Mouse (Mus musculus): ENCODE measurements at regions not wholly inside any gene's neighbourhood (a gene's known extent, or its start where the extent isn't known, plus 50 kb on each side); places are given as distances from the start of the nearest gene placed in this dataset.

DNA sequence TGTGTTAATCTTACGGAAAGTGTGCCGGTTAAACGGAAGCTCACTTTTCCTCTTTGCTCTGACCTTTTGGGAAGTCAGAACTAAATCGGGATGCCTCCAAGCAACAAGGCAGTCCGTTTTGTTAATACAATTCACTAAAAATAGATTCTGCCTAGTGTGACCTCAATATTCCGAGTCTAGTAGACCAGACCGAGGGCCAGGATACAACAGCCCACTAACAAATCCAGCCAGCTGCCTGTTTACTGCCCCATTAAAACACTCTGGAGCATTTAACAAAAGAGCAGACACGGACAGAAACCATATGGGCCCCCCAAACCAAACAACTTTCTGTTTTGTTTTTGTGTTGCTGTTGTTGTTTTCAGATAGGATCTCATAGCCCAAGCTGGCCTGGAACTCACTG is 127.1 kb upstream of the Nebl start:
- Histone ChIP-seq H3K4me3 (replicated peaks in 1 of 3; ENCODE audit: low read depth in 2 of 3, low read length in 2 of 3, poor library complexity in 1 of 3) (no peak overlapping the region), H3K79me2 (replicated peaks; ENCODE audit: control insufficient read depth, extremely low read depth, insufficient read depth, poor library complexity, severe bottlenecking) (no peaks in the 10 kb centered on the region), H3K9ac (ENCODE audit: insufficient read depth, low read depth) (no peak overlapping the region), H3K36me3 (replicated peaks in 1 of 2; ENCODE audit: control insufficient read depth in 1 of 2, insufficient read depth in 1 of 2, low read length in 1 of 2) (no peaks in the 10 kb centered on the region), H3K4me1 (ENCODE audit: control insufficient read depth in 1 of 2, insufficient read depth in 2 of 2) (peaks cover 5 to 39% of the 10 kb centered on the region in 2 experiments; a peak in 3 of 4 replicates), H3K27ac (ENCODE audit: insufficient read depth, low read depth) (no peak overlapping the region), H3K4me2 (ENCODE audit: insufficient read depth, low read depth, poor library complexity, severe bottlenecking) (no peak overlapping the region), H3K27me3 (replicated peaks) (no peaks in the 10 kb centered on the region), H3K9me3 (replicated peaks; ENCODE audit: low read length) (no peaks in the 10 kb centered on the region)
- in situ Hi-C loops (cut with MboI; ENCODE audit: low pct_ligation_motif_present, low pct_unique_long_range_greater_than_20kb, low sequenced_read_pairs) (no loop called here), dilution Hi-C loops (cut with MboI; ENCODE audit: extremely low pct_ligation_motif_present, extremely low pct_unique_long_range_greater_than_20kb, low sequenced_read_pairs) (no loop called here)
- TF ChIP-seq POLR2AphosphoS2 (IDR thresholded peaks at IDR 0.05; ENCODE audit: low read depth, low read length) (no peak), MEF2A (IDR thresholded peaks at IDR 0.05; ENCODE audit: borderline replicate concordance, low read depth, low read length) (no peak), UBTF (IDR thresholded peaks at IDR 0.05; ENCODE audit: low read depth, low read length) (no peak), ZC3H11A (IDR thresholded peaks at IDR 0.05; ENCODE audit: low read depth, low read length) (no peak), CHD2 (IDR thresholded peaks at IDR 0.05; ENCODE audit: low read length) (no peak), SMC3 (IDR thresholded peaks at IDR 0.05; ENCODE audit: low read depth, low read length) (no peak)
- no peak for DNase-seq (ENCODE audit: extremely low read depth)

DNA sequence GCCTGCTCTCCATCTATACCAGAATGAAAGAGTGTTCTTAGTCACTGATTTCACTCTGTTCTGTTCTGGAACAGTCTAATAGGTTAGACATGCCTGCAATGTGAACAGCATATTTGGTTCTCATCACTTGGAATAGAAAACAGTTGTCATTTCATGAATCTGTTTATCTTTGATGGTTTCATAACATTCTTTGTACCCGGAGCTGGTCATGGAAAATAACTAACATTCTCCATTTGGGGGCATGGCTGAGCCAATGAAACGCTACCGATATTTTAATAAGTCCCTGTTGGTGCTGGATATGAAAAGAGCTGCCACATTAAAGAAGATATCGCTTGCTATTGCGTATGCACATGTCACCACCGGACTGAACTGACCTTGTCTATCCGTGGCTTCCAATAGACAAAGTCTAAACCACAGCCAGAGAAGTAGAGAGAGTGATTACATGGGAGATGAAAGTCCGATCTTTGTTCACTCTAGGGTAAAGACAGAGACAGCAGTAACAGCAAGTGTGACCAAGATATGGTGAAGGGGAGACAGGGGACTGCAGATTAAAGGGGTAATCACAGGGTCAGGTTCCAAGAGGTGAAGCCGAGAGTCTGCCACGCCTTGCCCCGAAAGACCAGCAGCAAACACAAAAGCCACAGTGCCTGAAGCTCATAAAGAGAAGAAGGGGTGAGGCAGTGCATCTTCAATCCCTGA is 124.5 kb upstream of the Nebl start:
- Histone ChIP-seq H3K9me3 (replicated peaks; ENCODE audit: low read length) (no peaks in the 10 kb centered on the region), H3K79me2 (replicated peaks; ENCODE audit: control insufficient read depth, extremely low read depth, insufficient read depth, poor library complexity, severe bottlenecking) (no peaks in the 10 kb centered on the region), H3K4me3 (replicated peaks in 1 of 3; ENCODE audit: low read depth in 2 of 3, low read length in 2 of 3, poor library complexity in 1 of 3) (no peak overlapping the region), H3K36me3 (replicated peaks in 1 of 2; ENCODE audit: control insufficient read depth in 1 of 2, insufficient read depth in 1 of 2, low read length in 1 of 2) (no peaks in the 10 kb centered on the region), H3K27me3 (replicated peaks) (no peaks in the 10 kb centered on the region), H3K9ac (ENCODE audit: insufficient read depth, low read depth) (no peak overlapping the region), H3K4me2 (ENCODE audit: insufficient read depth, low read depth, poor library complexity, severe bottlenecking) (no peak overlapping the region), H3K4me1 (ENCODE audit: control insufficient read depth in 1 of 2, insufficient read depth in 2 of 2) (peaks cover 5 to 30% of the 10 kb centered on the region in 2 experiments; a peak in 3 of 4 replicates), H3K27ac (ENCODE audit: insufficient read depth, low read depth) (no peak overlapping the region)
- dilution Hi-C loops (cut with MboI; ENCODE audit: extremely low pct_ligation_motif_present, extremely low pct_unique_long_range_greater_than_20kb, low sequenced_read_pairs) (no loop called here), in situ Hi-C loops (cut with MboI; ENCODE audit: low pct_ligation_motif_present, low pct_unique_long_range_greater_than_20kb, low sequenced_read_pairs) (no loop called here)
- DNase-seq (ENCODE audit: extremely low read depth): no peak
- TF ChIP-seq ZNF384 (IDR thresholded peaks at IDR 0.05; ENCODE audit: low read depth, low read length) (no peak), POLR2AphosphoS2 (IDR thresholded peaks at IDR 0.05; ENCODE audit: low read depth, low read length) (no peak), USF2 (conservative IDR thresholded peaks at IDR 0.05; ENCODE audit: low read depth, low read length) (no peak), ETS1 (conservative IDR thresholded peaks at IDR 0.05; ENCODE audit: low read depth, low read length) (no peak), ZC3H11A (IDR thresholded peaks at IDR 0.05; ENCODE audit: low read depth, low read length) (no peak), MAZ (IDR thresholded peaks at IDR 0.05; ENCODE audit: low read depth, low read length) (no peak), HCFC1 (IDR thresholded peaks at IDR 0.05; ENCODE audit: low read depth, low read length) (no peak), TBP (conservative IDR thresholded peaks at IDR 0.05; ENCODE audit: low read depth, low read length) (no peak), CTCF (conservative IDR thresholded peaks at IDR 0.05 in 1 of 2, IDR thresholded peaks at IDR 0.05 in 1 of 2; ENCODE audit: low read depth in 2 of 2, low read length in 2 of 2) (no peak)

GRCm38 (mm10) chr2:17854088-17854487 is 122.8 kb upstream of the Nebl start:
- in situ Hi-C loops (cut with MboI; ENCODE audit: low pct_ligation_motif_present, low pct_unique_long_range_greater_than_20kb, low sequenced_read_pairs) (no loop called here), dilution Hi-C loops (cut with MboI; ENCODE audit: extremely low pct_ligation_motif_present, extremely low pct_unique_long_range_greater_than_20kb, low sequenced_read_pairs) (no loop called here)
- Histone ChIP-seq H3K27ac (ENCODE audit: insufficient read depth, low read depth) (no peak overlapping the region), H3K27me3 (replicated peaks) (no peaks in the 10 kb centered on the region), H3K79me2 (replicated peaks; ENCODE audit: control insufficient read depth, extremely low read depth, insufficient read depth, poor library complexity, severe bottlenecking) (no peaks in the 10 kb centered on the region), H3K4me1 (ENCODE audit: control insufficient read depth in 1 of 2, insufficient read depth in 2 of 2) (peaks cover 3 to 32% of the 10 kb centered on the region in 2 experiments; a peak in 3 of 4 replicates), H3K9me3 (replicated peaks; ENCODE audit: low read length) (no peaks in the 10 kb centered on the region), H3K4me2 (ENCODE audit: insufficient read depth, low read depth, poor library complexity, severe bottlenecking) (no peak overlapping the region), H3K9ac (ENCODE audit: insufficient read depth, low read depth) (no peak overlapping the region), H3K4me3 (replicated peaks in 1 of 3; ENCODE audit: low read depth in 2 of 3, low read length in 2 of 3, poor library complexity in 1 of 3) (no peak overlapping the region), H3K36me3 (replicated peaks in 1 of 2; ENCODE audit: control insufficient read depth in 1 of 2, insufficient read depth in 1 of 2, low read length in 1 of 2) (no peaks in the 10 kb centered on the region)
- DNase-seq (ENCODE audit: extremely low read depth): peak; percentile 82
- TF ChIP-seq MAFK (IDR thresholded peaks at IDR 0.05; ENCODE audit: insufficient replicate concordance, low read length): 0 out of 2 replicates have a peak, but pooled peaks have one; percentile 35
- 0 out of 2 replicates have a peak, but pooled peaks have one; percentile 28 for TF ChIP-seq MYC (IDR thresholded peaks at IDR 0.05; ENCODE audit: low read depth, low read length)
- peak; percentile 72 for TF ChIP-seq EP300 (IDR thresholded peaks at IDR 0.05; ENCODE audit: low read length)
- TF ChIP-seq IRF4 (IDR thresholded peaks at IDR 0.05; ENCODE audit: low read depth, low read length): peak; percentile 23; the same call in 1 of the 2 replicates
- no peak for TF ChIP-seq CHD2 (IDR thresholded peaks at IDR 0.05; ENCODE audit: low read length)
- no peak for TF ChIP-seq CTCF (conservative IDR thresholded peaks at IDR 0.05 in 1 of 2, IDR thresholded peaks at IDR 0.05 in 1 of 2; ENCODE audit: low read depth in 2 of 2, low read length in 2 of 2)
- 0 out of 2 replicates have a peak, but pooled peaks have one; percentile 36 for TF ChIP-seq TCF12 (IDR thresholded peaks at IDR 0.05; ENCODE audit: low read depth, low read length)
- peak; percentile 13; the same call in 1 of the 2 replicates for TF ChIP-seq MEF2A (IDR thresholded peaks at IDR 0.05; ENCODE audit: borderline replicate concordance, low read depth, low read length)
- TF ChIP-seq NRF1 (IDR thresholded peaks at IDR 0.05; ENCODE audit: low read depth, low read length): no peak
- peak; percentile 44 for TF ChIP-seq ETS1 (conservative IDR thresholded peaks at IDR 0.05; ENCODE audit: low read depth, low read length)
